Mouse (Mus musculus): ENCODE measurements around the gene Ifit1.
A peak's percentile ranks its signal among the peaks of the same experiment; 100 is the strongest.

Gene Ifit1

DNA sequence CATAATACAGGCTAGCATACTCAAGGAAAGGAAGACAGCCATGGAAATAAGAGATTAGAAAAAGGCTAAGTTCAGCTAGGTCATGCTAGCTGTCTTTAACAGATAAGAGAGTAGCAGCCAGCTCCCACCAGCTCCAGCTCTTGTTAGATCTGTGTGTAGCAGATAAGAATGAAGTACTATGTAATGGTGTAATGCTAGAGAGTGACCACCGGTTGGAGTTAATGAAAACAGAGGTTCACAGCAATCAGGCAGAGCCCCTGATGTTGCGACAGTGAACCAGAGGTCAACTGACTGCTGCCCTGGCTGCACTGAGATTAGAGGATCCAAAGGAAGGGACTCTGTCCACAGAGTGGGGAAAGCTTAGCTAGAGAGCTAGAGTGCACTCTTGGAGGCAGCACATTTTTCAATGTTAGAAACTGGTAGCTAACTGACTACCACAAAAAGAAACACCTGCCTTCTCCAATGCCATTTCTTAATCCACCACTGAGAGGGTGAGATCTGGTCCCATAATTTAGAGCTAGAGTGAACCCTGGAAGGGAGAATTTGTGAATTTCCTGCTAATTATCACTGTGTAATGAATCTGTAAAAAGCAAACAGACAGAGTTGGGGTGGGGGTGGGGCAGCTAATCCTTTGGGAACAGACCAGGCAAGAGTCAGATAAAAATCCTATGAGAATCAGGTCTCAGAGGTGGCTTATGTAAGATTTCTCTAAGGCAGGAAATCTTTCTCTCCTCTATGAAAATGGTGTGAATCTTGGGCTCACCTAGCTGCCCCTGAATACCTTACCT lies 16.0 kb downstream of the Ifit1 start:
- DNase-seq = no peak

- peak; percentile 52 to 62 for DNase-seq
Observed at GRCm38 (mm10) chr19:34662067-34662507, 21.4 kb downstream of the Ifit1 start.

DNA sequence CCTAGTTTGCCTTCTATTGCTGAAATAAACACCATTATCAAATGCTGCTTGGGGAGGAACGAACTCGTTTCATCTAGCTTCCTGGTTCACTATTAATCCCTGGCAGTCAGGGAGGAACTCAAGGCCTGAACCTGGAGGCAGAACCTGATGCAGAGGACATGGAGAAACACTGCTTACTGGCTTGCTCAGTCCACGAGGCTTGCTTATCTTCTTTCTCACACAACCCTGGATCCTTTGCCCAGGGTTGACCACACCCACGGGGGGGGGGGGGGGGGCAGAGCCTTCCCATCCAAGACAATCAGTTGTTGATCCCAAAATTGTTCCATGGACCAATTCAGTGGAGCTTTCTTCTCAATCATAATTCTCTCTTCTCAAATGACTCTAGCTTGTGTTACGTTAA lies 22.1 kb downstream of the Ifit1 start:
- no peak for DNase-seq

- peak; percentile 58 to 74 for DNase-seq
Observed at GRCm38 (mm10) chr19:34666127-34666526, 25.5 kb downstream of the Ifit1 start.

DNA sequence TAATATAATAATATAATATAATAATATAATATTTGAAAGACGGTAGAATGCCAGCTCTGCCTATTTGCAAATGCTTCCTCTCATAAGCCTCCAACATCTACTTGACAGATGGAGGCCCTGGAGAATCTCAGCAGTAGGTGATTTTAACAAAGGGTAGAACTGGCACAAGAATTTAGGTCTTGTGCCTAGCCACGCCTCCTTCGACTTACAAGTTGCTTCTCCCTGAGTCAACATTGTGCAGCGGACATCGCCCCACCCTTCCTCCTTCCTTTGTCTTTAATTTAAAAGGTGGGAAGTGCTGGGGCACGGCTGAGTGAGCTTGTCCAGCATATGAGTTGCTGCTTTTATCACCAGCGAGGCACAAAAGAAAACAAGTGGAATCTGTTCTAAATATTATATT lies 32.8 kb downstream of the Ifit1 start:
- DNase-seq = peak; percentile 34 to 39

GRCm38 (mm10) chr19:34678428-34678827 lies 37.8 kb downstream of the Ifit1 start:
- no peak for DNase-seq

- DNase-seq = peak; percentile 30 to 36
Observed at GRCm38 (mm10) chr19:34684857-34685256, 44.2 kb downstream of the Ifit1 start.

- no peak for DNase-seq
Observed at GRCm38 (mm10) chr19:34685530-34685929, 44.9 kb downstream of the Ifit1 start.

DNA sequence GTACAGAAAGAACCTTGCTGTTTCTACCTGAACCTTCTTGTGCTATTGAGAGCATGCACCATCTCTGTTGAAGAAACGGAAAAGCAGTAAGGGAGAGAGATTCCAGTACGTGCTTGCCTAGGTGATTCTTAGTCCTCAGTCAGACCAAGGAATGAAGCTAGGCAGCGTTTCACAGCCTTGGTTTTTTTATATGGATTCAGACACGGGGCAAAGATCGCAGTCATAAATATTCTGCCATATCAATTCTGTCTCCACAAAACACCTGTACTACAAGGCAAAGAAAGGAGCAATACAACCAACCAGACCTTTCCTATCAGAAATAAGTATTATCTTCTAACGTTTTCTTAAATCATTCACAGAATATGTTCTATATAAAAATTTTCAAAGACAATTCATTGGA lies 50.7 kb downstream of the Ifit1 start:
- no peak for DNase-seq

DNA sequence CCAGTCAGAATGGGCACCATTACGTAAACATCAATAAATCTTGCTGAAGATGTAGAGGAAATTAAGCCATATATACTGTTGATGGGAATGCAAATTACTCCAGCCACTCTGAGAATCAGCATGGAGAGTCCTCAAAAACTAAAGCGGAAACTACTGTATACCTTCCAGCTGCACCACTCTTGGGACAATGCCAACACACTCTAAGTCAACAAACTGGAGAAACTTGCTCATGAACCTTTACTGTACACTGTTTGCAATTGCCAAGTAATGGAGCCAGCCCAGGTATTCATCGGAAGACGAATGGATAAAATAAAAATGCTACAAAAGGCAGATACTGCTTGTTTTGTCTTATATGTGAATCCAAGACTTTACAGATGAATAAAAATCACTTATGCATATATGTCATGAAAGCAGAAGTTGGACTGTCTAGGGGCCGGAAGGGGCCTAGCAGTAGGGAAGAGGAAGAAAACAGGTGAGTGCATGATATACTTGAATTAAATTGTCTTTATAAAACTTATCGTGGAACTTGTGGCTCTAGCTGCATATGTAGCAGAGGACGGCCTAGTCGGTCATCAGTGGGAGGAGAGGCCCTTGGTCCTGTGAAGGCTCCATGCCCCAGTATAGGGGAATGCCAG lies 55.8 kb downstream of the Ifit1 start:
- no peak for DNase-seq

GRCm38 (mm10) chr19:34697461-34697860 lies 56.8 kb downstream of the Ifit1 start:
- no peak for DNase-seq

GRCm38 (mm10) chr19:34698432-34698831 lies 57.8 kb downstream of the Ifit1 start:
- DNase-seq = no peak

DNA sequence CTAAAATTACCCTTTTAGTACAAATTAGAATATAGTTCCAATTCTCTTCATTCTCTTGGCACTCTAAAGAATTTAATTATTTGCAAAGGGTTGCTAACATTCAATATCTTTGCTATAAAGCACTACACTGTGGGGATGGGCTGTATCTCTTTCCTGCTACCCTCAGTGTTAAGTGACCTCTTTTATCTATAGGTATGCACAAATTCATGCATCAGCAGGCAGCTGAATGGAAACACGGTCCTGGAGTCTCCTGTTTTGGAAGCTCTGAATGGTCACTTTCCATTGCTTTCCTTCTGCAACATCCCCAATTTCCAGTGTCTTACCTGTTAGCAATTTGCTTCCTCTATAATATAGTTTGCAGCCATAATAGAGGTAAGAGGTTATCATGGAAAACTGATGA lies 58.2 kb downstream of the Ifit1 start:
- DNase-seq = no peak

DNA sequence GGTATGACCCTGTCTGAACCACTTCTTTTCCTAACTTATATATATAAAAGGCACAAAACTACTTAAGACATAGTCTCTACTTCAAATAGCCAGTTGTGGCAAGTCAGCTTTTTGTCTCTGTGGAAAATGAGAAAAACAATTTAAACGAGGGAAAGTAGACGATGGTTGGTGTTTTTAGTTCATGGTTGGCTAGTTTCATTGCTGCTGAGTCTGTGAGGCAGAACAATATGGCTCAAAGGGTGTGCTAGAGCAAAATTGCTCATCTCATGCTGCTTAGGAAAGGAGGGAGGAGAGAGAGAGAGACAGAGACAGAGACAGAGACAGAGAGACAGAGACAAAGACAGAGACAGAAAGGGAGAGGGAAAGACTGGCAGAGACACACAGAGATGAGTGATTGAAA lies 58.6 kb downstream of the Ifit1 start:
- no peak for DNase-seq
